Mouse (Mus musculus) cerebellum, postnatal 10 days (tissue): ENCODE measurements at regions not wholly inside any gene's neighbourhood (a gene's known extent, or its start where the extent isn't known, plus 50 kb on each side); places are given as distances from the start of the nearest gene placed in this dataset.

Experiments used
- DNase-seq, 2 experiments: peaks; one replicate each; pipeline ENCODE4 v3.0.0; 2021; ENCODE audit warnings: mixed read lengths in 2 of 2

DNA sequence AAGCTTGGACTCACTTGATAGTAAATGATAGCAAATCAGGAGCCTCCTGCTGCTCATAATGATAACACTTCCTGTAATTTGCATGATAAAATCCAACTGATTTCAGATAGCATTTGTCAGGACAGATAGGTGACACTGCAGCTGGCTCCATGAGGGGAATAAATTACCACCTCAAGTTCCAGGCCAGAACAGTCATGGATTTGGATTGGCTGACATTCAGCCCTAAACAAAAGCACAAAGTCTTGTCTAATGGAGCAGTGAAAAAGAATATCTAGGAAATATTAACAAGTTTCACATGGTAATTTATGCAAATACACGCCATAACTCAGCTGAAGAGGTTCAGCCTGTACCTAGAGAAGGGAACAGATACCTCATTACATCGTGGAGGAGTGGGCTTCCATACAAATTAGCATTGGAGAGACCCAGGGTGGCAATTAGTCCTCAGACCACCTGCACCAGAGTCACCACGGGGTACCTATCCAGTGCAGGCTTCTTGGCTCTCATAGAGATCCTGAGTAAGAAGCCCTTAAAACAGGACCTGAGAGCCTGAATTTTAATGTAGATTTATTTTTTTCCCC, 587.3 kb upstream of the Plxna2 start:
- no peak for DNase-seq

DNA sequence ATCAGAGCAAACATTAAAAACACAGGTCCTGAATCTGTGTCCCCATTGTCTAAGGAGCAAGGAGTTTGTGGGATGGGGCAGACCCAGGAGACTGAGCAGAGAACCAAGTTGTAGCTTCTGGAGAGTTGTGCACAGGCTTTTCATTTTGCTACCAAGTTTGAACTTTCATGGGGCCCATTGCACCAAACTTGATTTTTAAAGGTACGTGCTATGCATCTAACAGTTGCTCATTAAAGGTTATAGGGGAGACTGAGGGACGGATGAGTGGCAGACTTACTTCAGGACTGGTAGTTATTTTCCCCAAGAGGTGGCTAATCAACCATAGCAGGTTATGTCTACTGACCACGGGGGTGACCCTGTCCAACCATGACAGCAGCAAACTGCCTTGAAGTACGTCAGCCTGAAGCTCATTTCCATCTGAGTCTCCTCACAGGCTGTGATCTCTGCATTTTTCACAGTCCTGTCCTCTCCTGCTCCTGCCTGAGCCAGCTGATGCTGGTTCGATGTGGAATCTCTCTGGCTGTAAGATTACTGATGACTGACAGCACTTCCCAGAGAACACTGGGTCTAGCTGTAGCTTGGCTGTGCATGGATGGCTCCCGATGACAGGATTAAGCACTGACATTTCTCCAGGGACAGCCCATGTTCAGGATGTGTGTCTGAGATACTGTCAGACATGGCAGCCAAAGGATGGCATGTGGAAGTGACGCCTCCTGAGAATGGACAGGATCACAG, 590.9 kb upstream of the Plxna2 start:
- no peak for DNase-seq

DNA sequence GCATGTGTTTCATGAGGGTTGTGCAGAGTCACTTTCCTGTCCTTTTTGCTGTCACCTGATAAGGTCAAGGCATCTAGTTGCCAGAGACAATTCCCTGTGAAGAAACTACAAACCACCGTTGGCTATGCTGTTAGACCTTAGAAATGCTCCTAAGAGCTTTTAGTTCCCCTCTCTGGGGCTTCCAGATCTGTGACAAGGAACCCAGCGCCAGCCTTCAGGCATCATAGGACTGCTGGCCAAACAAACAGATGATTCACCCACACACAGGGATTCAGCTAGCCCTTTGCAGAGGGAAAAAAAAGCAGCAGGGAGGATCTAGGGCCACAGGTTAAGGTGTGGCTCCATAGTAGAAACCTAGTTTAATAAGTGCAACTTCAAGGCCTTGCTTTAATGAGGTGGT, 591.8 kb upstream of the Plxna2 start:
- no peak for DNase-seq

DNA sequence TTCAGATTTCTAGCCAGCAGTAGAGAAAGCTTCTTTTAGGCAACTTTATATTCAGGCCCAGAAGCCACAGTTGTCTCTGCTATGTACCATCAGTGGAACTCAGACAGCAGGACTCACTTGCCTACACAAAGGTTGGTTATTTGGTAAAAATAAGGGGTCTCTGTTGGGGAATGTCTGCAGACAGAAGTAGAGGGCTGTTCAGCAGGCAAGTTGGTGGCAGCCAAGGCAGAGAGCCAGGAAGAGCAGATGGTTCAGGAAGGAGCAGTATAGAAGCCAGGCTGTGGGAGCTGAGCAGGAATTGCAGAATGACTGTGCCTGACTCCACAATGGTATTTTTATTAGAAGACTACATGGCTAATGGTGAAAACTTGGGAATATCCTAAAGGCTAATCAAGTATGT, 598.7 kb upstream of the Plxna2 start:
- peak; percentile 94 for DNase-seq

DNA sequence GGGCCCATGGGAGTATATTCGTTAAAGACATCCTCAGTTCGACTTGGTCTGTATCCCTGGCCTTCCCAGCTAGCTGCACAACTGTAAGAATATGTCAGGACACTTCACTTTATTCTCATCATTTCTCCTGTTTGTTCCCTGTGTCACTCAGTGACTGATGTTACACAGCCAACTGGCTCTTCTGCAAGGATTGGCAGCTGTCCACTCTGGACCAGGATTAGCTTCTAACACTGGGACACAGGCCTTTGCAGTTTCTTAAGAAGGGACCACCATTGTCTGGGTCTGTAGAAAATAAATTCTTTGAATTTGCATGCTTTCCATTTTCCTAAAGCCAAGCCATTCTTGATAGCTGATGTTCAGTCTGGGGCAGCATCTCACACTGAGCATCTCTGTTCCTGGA, 622.1 kb upstream of the Camk1g start:
- peak; percentile 43 to 62 for DNase-seq

DNA sequence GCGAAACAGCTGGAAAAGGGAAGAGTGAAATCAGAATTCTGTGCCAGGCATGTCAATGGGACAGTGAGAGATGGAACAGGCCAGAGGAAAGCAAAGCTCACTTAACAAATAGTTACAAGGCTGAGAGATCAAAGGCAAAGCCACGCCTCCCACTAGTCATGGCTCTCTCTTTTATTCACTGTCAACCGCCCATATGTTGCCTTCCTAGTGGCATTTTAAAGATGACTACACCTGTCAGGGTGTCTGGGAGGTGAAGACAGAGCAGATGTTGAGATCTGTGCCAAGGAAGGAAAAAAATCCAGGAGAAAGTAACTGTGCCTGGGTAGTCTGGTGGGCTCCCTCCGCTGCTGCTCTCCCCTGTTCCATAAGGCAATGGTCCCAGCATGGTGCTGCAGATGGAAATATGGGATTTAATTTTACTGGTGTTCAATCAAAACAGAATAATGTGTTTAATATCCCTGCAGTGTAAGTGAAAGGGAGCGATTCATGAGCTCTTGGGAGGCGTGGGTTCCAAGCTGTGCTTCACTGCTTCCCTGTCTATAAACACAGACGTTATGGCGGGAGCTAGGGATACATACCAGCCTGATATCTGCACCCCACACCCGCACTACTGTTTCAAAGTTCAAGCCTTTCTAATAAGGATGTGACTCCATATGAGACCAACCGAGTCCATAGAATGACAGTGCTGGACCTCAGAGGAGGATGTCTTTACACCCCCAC, 620.0 kb upstream of the Camk1g start:
- no peak for DNase-seq

DNA sequence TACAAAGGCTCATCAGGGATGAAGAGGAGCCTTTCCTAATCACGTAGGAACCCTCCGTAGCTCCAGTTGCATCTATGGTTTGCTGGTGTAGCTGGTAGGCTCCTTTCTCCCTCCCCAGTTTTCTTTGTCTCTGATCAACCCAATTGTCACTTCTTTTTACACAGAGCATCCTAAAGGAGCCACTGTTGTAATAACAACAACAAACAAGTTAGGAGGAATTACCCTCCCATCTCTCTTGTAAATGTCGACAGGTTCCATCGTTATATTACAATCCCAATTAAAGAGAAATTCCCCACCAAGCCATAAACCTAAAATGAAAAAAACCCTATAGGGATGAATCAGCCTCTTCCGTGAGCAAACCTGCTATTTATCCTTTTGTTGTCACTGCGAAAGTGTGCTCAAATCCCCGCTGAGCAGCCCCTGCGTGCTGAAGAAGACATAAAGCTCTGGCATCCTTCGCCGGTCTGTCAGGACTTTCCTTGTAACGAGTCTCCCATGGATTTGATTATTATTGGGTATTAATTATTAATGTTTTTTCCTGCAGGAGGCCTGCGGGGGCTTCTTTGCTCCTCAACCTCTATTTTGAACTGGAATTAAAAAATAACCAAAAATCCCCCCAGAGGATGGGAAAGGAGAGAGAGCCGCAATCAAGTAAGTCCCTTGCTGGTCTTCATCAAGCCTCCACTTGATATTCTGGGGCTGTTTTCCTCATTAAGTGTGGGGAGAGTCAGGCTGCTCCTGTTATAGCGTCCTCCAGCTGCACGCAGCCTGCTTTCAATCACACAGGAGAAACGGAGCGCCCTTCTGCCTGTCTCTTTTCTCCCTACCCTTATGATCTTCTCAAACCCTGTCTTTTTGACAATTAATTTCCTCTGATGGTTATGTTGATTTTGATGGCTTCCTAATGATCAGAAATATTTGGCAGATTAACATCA, 619.1 kb upstream of the Camk1g start:
- peak; percentile 10 to 12 for DNase-seq

DNA sequence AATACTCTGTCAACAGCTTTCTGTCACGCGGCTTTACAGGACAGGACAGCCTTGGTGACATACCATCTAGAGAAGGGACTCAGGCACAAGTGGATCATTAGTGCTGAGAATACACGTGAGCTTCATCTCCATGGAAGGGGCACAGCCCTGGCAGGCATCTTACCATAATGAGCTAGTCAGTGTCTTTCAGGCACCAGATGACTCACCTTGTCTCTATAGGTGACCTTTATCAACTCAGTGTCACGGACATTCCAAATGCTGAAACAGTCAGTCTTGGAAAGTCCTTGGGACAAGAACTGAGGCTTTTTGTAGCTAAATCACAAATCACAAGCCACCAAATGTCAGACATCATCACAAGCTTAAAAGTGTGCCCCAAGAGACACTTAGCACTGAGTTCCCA, 610.5 kb upstream of the Camk1g start:
- DNase-seq: no peak

DNA sequence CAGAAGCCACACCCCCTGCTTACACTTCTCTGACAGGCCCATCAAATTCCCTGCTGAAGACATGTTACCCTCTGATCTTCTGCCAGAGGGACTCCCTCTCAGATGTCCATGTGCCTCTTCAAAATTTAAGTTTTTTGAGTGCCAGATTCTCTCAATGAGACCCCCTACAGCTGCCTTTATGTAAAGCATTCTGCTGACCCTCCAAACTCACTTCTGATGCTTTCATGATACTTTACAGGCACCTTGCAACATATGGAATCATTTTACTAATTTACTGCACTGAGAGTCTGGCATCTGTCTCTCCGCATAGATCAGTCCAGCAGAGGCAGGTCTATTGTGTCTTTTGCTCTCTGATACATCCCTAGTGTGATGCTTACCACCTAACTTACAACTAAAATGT, 601.4 kb upstream of the Camk1g start:
- DNase-seq: no peak

DNA sequence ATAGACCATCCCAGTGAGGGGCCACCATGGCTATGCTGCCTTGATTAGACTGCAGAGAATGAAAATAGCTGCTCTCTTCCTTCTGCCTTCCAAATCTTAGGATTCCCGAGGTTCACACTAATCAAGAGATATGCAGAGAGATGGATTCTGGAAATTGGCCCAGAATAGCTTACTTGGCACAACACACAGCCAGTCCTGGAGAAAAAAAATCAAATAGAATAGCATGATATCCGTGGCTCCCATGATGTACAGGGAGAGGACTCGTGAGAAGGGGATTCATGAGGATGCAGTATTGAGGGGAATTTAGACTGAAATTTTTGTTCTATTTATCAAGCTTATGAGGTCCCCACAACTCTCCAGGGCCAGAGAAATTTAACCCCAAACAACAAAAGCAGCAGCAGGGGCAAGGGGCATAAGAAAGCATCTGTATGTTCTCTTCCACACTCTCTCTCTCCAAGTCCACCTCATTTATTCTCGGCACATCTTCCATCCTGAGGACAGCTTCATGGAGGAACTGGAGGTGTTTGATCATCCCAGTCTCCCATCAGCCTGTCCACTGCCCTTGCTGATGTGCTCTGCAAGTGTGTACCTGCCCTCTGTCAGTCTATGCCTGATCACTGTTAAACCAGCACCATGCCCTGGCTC, 599.3 kb upstream of the Camk1g start:
- peak; percentile 25 to 30 for DNase-seq

DNA sequence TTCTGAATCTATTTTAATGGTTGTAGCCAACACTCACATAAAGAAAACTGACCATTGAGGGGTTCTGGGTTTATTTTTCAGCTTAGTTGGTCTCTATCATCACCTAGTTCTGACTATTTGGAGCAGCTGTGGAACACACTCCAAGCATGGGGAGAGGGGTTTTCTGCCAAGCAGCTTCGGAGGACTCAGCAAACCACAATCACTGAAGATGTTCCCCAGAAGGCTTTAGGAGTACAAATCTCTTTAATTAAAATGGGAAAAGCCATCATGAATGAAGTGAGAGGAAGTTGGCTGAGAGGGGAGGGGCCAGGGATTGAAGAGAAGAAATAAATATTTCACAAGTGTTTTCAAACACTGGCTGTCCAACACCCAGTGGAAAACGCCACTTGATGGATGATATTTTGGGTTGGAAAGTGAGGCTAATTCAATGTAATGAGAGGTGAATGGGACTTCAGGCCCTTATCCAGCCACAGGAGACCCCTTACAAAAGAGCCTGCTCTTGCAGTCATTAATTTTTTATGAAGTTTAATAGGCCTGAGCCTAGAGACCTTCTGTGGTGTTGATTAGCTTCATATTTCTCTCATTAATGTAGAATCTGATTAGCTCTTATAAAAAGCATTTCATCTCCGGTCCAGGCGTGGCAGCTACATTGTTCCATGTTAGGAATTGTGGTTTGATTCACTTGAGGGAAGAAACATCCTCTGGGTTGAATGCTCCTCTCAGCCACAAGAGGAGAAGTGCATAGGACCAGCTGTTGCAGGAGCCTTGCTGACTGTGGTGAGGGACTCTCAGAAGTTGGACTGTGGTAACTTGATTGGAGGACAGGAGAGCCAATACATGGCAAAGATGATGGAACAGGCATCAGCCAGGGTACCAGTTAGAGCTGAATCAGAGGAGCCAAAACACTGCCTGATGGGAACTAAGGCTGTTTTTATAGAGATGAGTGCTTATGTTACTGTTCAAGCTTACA, 598.1 kb upstream of the Camk1g start:
- DNase-seq: no peak

DNA sequence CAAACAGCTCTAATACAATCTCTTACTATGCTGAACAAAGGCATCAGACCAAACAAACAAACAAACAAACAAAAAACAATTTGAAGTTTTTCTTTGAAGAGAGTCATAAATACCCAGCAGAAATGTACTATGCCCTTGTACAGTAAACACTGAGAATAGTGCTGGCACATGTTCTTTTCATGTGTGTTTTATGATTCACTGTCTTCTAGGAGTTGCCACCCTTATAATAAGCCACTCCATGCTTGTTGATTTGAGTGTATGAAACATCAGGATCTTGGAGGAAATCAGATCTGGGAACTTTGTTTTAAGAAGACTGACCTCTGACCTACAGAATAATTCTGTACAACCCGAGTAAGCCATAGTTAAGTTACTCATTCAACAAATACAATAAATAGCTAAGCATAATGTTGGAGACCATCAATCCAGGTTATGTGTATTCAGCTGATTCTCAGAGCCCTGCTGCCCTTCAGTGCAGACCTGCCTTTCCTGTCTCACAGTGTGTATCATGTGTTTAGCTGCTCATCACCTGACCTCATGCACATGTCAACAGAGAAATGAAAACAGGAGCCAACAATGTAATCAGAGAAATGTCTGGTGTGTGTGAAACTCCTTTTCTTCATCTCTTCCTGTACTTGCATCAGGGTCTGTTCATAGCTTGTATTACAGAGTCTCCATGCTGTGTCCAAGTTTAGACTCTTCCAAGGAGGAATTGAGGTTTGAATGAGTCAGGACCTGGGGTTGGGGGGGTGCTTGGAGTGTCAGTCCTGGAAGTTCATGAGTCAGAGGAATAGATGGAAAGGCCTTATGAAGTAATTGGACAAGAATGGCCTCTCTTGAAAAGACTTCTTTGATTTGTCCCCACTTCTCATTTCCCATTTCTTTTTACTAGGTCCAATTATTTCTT, 596.8 kb upstream of the Camk1g start:
- DNase-seq: no peak

DNA sequence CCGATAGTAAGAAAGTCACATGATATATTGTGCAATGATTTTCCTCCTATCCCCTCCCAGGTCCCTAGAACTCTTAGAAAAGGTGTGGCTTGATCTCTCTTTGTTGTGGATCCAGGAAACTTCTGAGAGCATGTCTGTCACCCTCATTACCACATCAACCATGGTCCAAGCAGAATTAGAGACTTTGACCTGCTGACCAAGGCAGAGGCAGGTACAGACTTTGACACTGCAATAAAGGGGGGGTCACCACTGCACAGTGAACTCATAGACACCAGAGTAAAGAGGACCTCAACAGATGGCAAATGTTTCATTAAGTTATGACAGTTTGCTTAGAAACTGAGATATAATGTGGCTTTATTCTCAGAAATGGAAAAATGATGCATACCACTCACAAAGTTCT, 595.2 kb upstream of the Camk1g start:
- DNase-seq: no peak

DNA sequence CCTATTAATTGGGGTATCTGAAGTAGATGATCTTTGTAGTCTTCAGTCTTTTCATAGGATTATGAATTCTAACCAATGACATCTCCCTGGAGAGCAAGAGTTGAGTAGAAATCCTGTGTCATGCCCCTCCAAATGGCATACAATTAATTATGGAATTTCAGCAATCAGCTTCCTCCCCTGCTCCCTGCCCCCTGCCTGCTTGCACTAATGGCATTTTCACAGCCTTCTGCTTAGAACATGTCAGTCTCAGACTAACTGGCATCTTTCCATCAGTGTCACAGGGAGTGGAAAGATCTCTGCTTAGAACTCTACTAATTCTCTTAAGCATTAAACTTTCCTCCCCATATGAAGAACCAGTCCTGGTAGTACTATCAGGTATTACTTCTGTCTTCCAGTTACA, 581.8 kb upstream of the Camk1g start:
- DNase-seq: peak; percentile 76

DNA sequence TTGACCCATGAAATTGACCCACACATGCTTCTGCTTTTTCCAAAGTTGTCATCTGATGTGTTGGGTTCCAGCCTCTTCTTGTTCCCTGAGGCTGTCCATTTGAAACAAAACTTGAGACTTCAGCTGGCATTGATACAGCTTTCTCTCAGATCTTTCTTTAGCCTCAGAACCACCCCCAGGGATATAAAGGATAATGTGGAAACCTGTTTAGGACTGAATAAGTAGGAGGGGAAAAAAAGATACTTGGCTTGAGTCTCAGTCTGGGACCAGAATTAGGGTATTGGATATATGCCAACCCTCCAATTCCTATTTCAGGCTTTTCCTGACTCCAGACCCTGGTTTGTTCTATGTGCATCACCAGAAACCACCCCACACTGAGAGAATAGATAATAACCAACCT, 579.7 kb upstream of the Camk1g start:
- no peak for DNase-seq

DNA sequence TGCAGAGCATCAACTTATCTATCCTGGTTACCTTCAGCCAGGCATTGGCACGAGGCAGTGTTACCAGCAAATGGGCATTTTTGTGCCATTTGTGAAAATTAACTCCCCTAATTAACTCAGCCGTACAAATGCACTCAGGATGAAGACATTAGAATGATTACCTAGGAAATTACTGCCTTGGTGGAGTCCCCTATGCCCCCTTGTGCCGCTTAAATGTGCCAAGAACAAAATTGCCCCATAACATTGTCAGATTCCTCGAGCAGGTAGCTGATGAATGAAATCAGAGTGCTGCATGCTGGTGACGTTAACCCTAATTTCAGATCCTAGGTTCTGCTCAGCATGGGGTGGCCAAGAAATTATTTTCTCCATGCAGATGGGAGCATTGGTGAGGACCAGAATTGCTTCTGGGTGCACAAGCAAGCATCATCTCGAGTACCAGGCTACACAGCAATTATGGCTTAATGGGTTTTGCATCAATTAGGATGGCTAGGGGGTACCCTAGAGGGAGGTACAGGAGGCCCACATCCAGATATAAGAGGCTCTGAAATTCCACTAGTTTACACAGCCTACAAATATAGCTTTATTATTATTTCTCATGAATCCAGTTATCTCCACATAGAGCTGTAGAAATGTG, 577.0 kb upstream of the Camk1g start:
- no peak for DNase-seq

DNA sequence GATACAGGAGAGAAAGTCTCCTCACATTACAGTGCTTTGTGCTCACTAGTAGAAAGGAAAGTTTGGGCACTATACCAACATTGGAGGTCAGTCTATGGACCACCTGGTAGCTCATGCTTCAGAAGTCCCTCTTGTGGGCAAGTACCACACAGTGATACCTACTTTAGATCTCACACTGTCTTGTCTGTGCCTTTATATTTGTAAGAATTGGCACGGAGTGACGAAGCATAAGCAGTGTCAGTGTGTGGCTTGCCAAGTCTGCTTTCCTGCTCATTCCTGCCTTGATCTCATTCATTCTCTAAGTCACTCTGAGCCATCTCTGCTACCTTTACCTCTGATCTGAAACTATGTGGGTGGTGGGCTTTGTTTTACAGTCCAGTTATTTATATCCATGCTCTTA, 565.9 kb upstream of the Camk1g start:
- no peak for DNase-seq

DNA sequence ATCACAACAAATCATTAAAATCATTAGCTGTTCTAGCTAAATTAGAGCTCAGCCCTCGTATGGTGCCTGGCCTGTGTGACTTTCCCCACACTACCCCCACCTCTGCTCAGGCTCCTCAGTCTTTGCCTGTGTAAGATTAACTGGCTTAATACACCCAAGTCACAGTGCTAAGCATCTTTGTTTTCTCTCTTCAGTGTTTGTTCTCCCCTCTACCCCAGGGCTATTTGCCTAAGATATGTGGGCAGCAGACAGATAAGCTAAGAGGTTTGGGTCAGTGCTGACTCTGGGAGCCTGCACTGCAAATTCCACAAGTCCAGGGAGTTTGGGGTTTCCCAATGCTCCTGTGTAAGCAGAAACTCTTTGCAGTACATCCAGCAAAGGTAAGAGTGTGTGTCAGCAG, 564.2 kb upstream of the Camk1g start:
- no peak for DNase-seq

DNA sequence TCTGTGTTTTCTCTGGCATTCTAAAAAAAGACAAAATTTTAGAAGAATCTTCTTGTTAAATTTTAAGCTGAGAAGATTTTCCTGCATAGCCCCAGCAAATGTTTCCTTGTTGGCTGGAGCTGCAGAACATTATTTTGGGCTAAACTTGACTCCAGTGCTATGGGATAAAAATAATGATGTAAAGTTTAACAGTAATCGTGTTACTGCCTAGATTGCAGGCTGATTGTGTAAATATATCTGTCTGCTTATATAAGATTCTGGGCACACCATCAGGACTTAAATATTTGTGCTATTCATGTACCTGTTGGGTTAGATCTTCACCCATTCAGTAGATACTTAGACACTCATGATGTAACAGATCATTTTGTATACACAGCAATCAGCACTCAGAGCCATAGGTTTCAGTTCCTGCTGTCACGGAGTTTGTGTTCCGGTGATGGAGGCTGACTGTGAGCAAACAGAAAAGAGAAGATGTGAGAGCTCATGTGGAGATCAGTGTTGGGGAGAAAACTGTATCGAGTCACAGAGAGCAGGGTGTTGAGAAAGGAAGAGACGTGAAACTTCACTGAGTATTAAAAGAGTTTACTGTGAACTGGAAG, 561.1 kb upstream of the Camk1g start:
- DNase-seq: no peak
